Mouse (Mus musculus) mesoderm, embryonic 11.5 days (tissue): ENCODE measurements around the gene Kcnk7.
"Not testable (repeated sequence)": the region's sequence is repeated elsewhere in the genome, so short reads cannot be mapped to it uniquely, and the experiment has no call there.

Source experiments
- DNase-seq: peaks from one replicate; pipeline ENCODE4 v3.0.0-alpha.2; 2012; ENCODE audit warnings: low read depth, low spot score

Kcnk7 gene

DNA sequence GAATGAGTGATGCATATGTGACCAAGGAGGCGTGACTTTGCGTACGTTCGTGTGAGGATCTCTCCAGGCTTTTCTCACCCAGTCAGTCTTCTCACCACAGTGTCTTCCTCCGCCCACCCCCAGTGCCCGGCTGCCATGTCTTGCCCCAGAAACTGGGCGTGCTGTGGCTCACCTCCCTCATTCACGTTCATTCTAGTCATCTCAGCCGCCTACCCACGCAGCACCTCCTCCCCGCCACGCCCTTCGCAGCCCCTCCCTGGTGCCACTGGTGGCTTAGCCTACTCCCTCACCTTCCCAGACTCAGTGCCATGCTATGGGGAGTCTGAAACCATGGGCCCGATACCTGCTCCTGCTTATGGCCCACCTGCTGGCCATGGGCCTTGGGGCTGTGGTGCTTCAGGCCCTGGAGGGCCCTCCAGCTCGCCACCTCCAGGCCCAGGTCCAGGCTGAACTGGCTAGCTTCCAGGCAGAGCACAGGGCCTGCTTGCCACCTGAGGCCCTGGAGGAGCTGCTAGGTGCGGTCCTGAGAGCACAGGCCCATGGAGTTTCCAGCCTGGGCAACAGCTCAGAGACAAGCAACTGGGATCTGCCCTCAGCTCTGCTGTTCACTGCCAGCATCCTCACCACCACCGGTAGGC, at the start of gene Kcnk7:
Kcnk7 (plus strand) TSS at position 205 of the 638 bp plus-strand sequence.
- no peak for DNase-seq

GRCm38 (mm10) chr19:5654720-5655298, 49.4 kb upstream of the Kcnk7 start:
- no peak for DNase-seq

GRCm38 (mm10) chr19:5660942-5661751, 43.0 kb upstream of the Kcnk7 start:
- no peak for DNase-seq

GRCm38 (mm10) chr19:5662310-5662709, 41.9 kb upstream of the Kcnk7 start:
- DNase-seq: no peak

GRCm38 (mm10) chr19:5662981-5663913, 40.9 kb upstream of the Kcnk7 start, which contains the start of gene Sipa1:
Gene Sipa1 (minus strand): TSS chr19:5663707.
- DNase-seq: peak; percentile 91

- no peak for DNase-seq
These were observed 39.4 kb upstream of the Kcnk7 start for GRCm38 (mm10) chr19:5664669-5665257.

GRCm38 (mm10) chr19:5665465-5665864, 38.7 kb upstream of the Kcnk7 start:
- DNase-seq: no peak

DNA sequence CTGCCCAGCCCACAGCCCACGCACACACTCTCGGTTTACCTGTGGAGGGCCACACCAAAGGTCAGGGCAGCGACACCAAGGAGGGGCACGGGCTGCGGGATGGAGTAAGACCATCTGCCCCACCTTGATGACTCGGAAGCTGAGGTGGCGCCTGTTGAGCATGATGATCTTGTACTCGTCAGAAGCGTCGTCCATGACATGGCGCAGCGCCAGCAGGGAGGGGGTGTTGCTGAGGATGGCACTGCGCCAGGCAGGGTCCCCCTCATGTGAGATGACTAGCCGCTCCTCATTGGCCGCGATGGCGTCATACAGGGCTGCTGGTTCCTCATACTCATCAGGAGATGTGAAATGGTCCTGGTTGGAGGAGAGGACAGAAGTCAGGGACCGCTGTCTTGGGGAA, 37.8 kb upstream of the Kcnk7 start:
- DNase-seq: no peak

DNA sequence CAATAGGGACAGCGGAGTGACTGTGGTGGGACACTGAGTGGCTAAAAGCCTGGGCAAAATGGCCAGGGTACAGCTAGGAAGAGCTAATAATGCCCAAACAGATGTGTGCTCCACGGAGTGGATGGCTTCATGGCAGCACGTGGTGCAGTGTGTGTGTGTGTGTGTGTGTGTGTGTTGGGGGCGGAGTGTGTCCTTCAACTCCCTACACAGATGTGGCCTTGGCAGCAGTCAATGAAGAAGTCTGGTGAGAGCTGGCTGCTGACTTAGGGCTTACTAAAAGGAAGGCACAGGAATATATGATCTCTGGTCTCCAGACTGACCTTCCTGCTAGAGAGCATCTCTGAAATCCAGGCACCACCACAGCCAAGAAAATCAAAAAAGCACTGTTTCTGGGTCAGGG, 35.8 kb upstream of the Kcnk7 start:
- no peak for DNase-seq

- no peak for DNase-seq
These were observed 23.7 kb upstream of the Kcnk7 start for GRCm38 (mm10) chr19:5680432-5680831.

DNA sequence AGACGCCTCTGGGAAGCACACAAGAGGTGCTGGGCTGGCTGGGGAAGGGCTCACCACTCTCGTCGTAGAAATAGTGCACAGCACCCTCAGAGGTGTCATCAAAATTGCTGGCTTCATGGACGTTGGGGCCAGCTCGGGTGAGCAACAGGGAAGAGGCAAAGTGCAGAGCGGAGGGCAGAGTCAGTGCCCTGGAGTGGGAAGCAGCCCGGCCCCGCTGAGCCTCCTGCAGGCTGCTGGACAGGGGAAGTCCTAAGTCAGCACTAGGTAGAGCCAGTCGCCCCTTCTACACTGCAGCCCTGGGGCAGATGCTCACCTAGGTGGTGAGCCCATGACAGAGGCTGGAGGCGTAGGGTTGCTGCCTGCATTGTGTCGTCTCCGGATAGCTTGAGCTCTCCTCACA, 19.9 kb upstream of the Kcnk7 start:
- DNase-seq: no peak

- no peak for DNase-seq
These were observed 19.2 kb upstream of the Kcnk7 start for GRCm38 (mm10) chr19:5684985-5685384.

- DNase-seq: no peak
These were observed 18.7 kb upstream of the Kcnk7 start for GRCm38 (mm10) chr19:5685431-5685830.

GRCm38 (mm10) chr19:5685861-5686260, 18.3 kb upstream of the Kcnk7 start:
- no peak for DNase-seq

- DNase-seq: no peak
These were observed 17.7 kb upstream of the Kcnk7 start for GRCm38 (mm10) chr19:5686437-5686836.

- DNase-seq: not testable (repeated sequence)
These were observed 17.2 kb upstream of the Kcnk7 start for GRCm38 (mm10) chr19:5686954-5687353.

DNA sequence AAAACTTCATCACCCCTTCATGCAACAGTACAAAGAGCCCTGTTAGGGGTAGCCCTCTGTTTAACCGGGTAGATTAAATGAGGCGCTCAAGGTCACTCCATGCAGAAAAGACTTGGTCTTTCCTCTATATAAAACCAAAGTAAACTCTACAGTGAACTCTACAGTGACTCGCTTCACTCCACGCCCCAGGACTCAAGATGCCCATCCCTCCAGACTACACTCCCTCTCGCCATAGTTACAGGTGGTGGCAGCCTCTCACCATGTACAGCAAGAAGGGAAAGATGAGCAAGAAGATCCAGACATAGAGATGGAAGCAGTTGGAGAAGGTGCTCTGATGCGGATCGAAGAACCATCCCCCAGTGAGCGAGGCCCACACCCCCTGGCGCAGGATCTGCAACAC, 16.4 kb upstream of the Kcnk7 start:
- no peak for DNase-seq

- peak; percentile 99 for DNase-seq
These were observed 15.7 kb upstream of the Kcnk7 start, which contains the start of the genes Map3k11 and Pcnx3 for GRCm38 (mm10) chr19:5688200-5689087. Gene Map3k11 (plus strand): TSS chr19:5688742. Gene Pcnx3 (minus strand): TSS chr19:5688908.

GRCm38 (mm10) chr19:5689088-5689428, 15.1 kb upstream of the Kcnk7 start:
- DNase-seq: no peak
